Mouse (Mus musculus) heart, embryonic 14.5 days (tissue): ENCODE results near the gene Hnrnpm. TPM values are rescaled to one million over a fixed set of nuclear protein-coding genes. Genes with fewer than 3 reads are reported as not detected.
"Not testable (repeated sequence)": the region's sequence is repeated elsewhere in the genome, so short reads cannot be mapped to it uniquely, and the experiment has no call there.

ENCODE experiments used
- ATAC-seq: fragments of 200-750 bp; cut with Nextera tagmentation; 2 replicates; pipeline ENCODE4 v1.8.0; 2017; ENCODE audit warnings: low read depth, moderate TSS enrichment; ENCODE audit not compliant: insufficient number of reproducible peaks, insufficient read depth, low FRiP score
- H3K27ac ChIP-seq, 2 experiments: fragments of 200-500 bp in 1 of 2; fragments of 300-500 bp in 1 of 2; sonication (generic) in 1 of 2; replicated peaks in 1 of 2; 2 replicates each; pipeline ENCODE4 v1.5.1; 2012 to 2014; ENCODE audit warnings: low read depth in 2 of 2, low read length in 2 of 2, control low read depth in 1 of 2, mild to moderate bottlenecking in 1 of 2, mixed read lengths in 1 of 2; ENCODE audit not compliant: control insufficient read depth in 1 of 2, insufficient read depth in 1 of 2
- H3K27me3 ChIP-seq: fragments of 300-500 bp; sonication (generic); 2 replicates; pipeline ENCODE4 v1.6.1; 2014; ENCODE audit warnings: mild to moderate bottlenecking, low read length, control low read depth; ENCODE audit not compliant: control insufficient read depth, insufficient read depth
- H3K36me3 ChIP-seq: fragments of 300-500 bp; sonication (generic); 2 replicates; pipeline ENCODE4 v1.6.1; 2014; ENCODE audit warnings: mild to moderate bottlenecking, control low read depth, low read length, mixed read lengths; ENCODE audit not compliant: control insufficient read depth, insufficient read depth
- H3K4me1 ChIP-seq, 2 experiments: fragments of 200-500 bp in 1 of 2; fragments of 300-500 bp in 1 of 2; sonication (generic) in 1 of 2; 2 replicates each; pipeline ENCODE4 v1.6.1; 2012 to 2014; ENCODE audit warnings: low read length in 2 of 2, control low read depth in 1 of 2, mixed read lengths in 1 of 2; ENCODE audit not compliant: control insufficient read depth in 2 of 2, insufficient read depth in 2 of 2
- H3K4me2 ChIP-seq: fragments of 300-500 bp; sonication (generic); 2 replicates; pipeline ENCODE4 v1.6.1; 2014; ENCODE audit warnings: mild to moderate bottlenecking, low read length
- H3K4me3 ChIP-seq, 2 experiments: fragments of 200-500 bp in 1 of 2; fragments of 300-500 bp in 1 of 2; sonication (generic) in 1 of 2; 2 replicates each; pipeline ENCODE4 v1.5.1; 2012 to 2014; ENCODE audit warnings: low read length in 2 of 2, mild to moderate bottlenecking in 2 of 2, control low read depth in 1 of 2, low read depth in 1 of 2, moderate library complexity in 1 of 2; ENCODE audit not compliant: control insufficient read depth in 1 of 2, insufficient read depth in 1 of 2
- H3K9ac ChIP-seq: fragments of 300-500 bp; sonication (generic); 2 replicates; pipeline ENCODE4 v1.6.1; 2014; ENCODE audit warnings: mild to moderate bottlenecking, low read length
- H3K9me3 ChIP-seq: fragments of 300-500 bp; sonication (generic); 2 replicates; pipeline ENCODE4 v1.6.1; 2016; ENCODE audit warnings: low read length, control low read depth; ENCODE audit not compliant: control insufficient read depth
- whole genome bisulfite sequencing: fragments of 180-500 bp; shearing (Covaris S2); extraction: QIAGEN DNeasy Blood & Tissue Kit; methylation state at CpG from one replicate; pipeline ENCODE4 v1.1.7; 2014; 5-methylcytosine and 5-hydroxymethylcytosine counted together
- polyA plus RNA-seq: library from polyadenylated mRNA; unstranded; fragments of >200 nt; fragmentation: Nextera tagmentation; extraction: Ambion mirVana; gene quantifications from 2 replicates; pipeline ENCODE4 v1.2.1, GENCODE M21; 2014

Hnrnpm gene
- polyA plus RNA-seq, 1 experiment from 2014 or later: 185 TPM

GRCm38 (mm10) chr17:33613726-33614125 is 72.9 kb downstream of the Hnrnpm start:
- not testable (repeated sequence) for H3K36me3 ChIP-seq, H3K27me3 ChIP-seq, H3K9me3 ChIP-seq, H3K27ac ChIP-seq, H3K4me3 ChIP-seq, H3K4me1 ChIP-seq, ATAC-seq, H3K9ac ChIP-seq, H3K4me2 ChIP-seq
- 71% methylated on average over 5 of the region's 5 CpGs for WGBS

DNA sequence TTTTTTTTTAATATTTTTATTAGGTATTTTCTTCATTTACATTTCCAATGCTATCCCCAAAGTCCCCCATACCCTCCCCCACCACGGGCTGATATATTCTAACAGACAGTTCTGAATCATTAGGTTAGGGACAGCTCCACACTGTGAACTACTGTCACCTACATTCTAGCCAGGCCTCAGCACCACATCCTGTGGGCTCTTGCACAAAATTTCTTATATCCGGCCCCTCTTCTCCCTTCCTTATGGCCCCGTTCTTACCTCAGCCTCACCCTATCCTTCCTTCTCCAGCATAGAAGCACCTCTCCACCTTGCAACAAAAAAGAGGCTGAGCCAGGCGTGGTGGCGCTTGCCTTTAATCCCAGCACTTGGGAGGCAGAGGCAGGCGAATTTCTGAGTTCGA is 76.1 kb downstream of the Hnrnpm start:
- Histone ChIP-seq H3K4me1 (no peaks in the 10 kb centered on the region), H3K4me2 (no peak overlapping the region), H3K9me3 (no peaks in the 10 kb centered on the region), H3K9ac (no peak overlapping the region), H3K27me3 (no peaks in the 10 kb centered on the region), H3K36me3 (no peaks in the 10 kb centered on the region), H3K27ac (no peak overlapping the region), H3K4me3 (no peak overlapping the region)
- ATAC-seq: no peak
- WGBS: 82% methylated on average over 6 of the region's 7 CpGs

DNA sequence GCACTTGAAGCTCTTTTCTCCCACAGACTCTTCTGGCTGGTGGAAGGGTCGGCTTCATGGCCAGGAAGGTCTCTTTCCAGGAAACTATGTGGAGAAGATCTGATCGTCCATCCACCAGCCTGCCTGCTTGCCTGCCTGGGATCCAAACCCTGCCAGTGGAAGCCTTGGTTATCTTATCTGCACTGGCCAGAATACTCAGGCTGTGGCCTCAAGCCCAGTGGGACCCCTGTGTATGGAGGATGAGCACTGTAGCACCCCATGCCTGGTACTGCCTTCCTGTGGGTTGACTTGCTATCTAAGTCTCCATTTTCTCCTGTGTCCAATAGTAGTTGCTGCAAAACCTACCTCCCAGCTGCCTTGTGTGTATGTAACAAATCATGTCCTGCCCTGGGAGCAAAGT is 79.4 kb downstream of the Hnrnpm start:
- Histone ChIP-seq H3K4me3 (no peak overlapping the region), H3K4me1 (no peaks in the 10 kb centered on the region), H3K27me3 (no peaks in the 10 kb centered on the region), H3K4me2 (no peak overlapping the region), H3K27ac (no peak overlapping the region), H3K9ac (no peak overlapping the region), H3K36me3 (no peaks in the 10 kb centered on the region), H3K9me3 (no peaks in the 10 kb centered on the region)
- no peak for ATAC-seq
- 33% methylated on average over 2 of the region's 2 CpGs for WGBS

DNA sequence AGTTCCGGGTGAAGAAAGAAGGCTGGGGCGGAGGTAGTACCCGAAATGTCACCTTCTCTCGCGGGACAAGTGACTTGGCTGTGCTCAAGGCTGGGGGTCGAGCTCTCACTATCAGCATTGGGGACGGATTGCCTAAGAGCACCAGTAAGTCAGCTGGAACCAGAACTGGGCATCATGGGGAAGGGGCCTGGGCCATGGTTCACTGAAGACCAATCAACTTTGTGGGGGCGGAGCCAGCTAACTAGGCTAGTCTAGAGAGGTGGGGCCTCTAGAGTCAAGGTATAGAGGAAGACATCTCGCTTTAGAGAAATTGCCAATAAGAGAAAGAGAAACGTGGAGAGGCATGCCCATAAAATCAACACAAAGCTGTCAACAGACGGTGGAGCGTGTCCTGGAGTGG is 84.7 kb downstream of the Hnrnpm start:
- 82% methylated on average over 12 of the region's 12 CpGs for WGBS
- Histone ChIP-seq H3K27me3 (no peaks in the 10 kb centered on the region), H3K36me3 (no peaks in the 10 kb centered on the region), H3K4me1 (no peaks in the 10 kb centered on the region), H3K27ac (no peak overlapping the region), H3K4me2 (no peak overlapping the region), H3K4me3 (no peak overlapping the region), H3K9ac (no peak overlapping the region), H3K9me3 (peaks cover 9% of the 10 kb centered on the region)
- no peak for ATAC-seq

- no peak overlapping the region for H3K27ac ChIP-seq
- WGBS: 67% methylated on average over 3 of the region's 3 CpGs
- no peaks in the 10 kb centered on the region for H3K4me1 ChIP-seq
- no peak overlapping the region for H3K4me2 ChIP-seq
- no peak overlapping the region for H3K4me3 ChIP-seq
- no peak overlapping the region for H3K9ac ChIP-seq
- ATAC-seq: no peak
- H3K27me3 ChIP-seq: no peaks in the 10 kb centered on the region
- peaks cover 9% of the 10 kb centered on the region for H3K9me3 ChIP-seq
- H3K36me3 ChIP-seq: no peaks in the 10 kb centered on the region
Observed at GRCm38 (mm10) chr17:33600831-33601230, 85.8 kb downstream of the Hnrnpm start.

DNA sequence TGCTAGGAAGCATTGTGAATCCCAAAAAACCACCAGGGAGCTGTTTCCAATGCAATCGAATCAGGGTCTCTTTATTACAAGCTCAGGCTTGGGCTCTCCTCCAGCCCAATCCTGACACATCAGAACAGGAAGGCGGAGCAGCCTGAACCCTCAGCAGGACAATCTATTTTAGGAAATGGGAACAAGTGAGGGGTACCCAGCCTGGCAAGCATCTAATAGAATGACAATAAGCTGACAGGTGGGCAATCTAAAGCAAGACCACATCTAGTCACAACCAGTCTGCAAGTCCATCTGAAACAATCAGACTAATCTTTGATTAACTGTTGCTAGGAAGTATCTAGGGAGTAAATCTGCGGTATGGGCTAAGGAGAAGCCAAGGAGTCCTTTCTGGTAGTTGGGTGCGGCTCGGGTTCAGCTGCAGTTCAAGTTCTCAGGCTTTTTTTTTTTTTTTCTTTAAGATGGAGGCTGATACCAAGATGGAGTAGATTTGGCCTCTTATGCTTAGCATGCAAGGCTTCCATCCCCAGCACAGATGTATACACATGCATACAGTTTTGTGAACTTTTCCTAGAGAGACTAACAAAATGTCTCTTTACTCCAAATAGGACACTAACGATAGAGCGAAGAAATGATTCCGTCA is 86.7 kb downstream of the Hnrnpm start:
- Histone ChIP-seq H3K27ac (no peak overlapping the region), H3K4me1 (no peaks in the 10 kb centered on the region), H3K36me3 (no peaks in the 10 kb centered on the region), H3K4me3 (no peak overlapping the region), H3K4me2 (no peak overlapping the region), H3K27me3 (no peaks in the 10 kb centered on the region), H3K9ac (no peak overlapping the region), H3K9me3 (peaks cover 9% of the 10 kb centered on the region)
- 83% methylated on average over 8 of the region's 8 CpGs for WGBS
- ATAC-seq: no peak

DNA sequence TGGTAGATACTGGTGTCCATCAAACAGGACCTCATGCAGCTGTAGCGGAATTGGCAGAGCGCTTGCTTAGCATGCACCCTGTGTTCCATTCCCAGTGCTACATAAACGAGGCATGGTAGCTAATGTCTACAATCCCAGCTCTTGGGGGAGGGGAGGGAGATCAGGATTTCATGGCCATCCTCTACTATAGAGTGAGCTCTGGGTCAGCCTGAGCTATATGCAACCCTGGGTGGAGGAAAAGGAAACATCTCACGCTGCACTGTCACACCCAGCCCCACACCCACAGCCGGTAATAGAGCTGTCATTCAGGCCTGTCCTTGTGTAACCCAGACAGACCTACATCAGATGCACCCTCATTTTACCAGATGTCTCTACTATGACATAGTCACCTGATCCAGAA is 88.2 kb downstream of the Hnrnpm start:
- Histone ChIP-seq H3K36me3 (no peaks in the 10 kb centered on the region), H3K9ac (no peak overlapping the region), H3K9me3 (peaks cover 9% of the 10 kb centered on the region), H3K4me3 (no peak overlapping the region), H3K27me3 (no peaks in the 10 kb centered on the region), H3K27ac (no peak overlapping the region), H3K4me1 (no peaks in the 10 kb centered on the region), H3K4me2 (no peak overlapping the region)
- 87% methylated on average over 5 of the region's 5 CpGs for WGBS
- ATAC-seq: no peak

DNA sequence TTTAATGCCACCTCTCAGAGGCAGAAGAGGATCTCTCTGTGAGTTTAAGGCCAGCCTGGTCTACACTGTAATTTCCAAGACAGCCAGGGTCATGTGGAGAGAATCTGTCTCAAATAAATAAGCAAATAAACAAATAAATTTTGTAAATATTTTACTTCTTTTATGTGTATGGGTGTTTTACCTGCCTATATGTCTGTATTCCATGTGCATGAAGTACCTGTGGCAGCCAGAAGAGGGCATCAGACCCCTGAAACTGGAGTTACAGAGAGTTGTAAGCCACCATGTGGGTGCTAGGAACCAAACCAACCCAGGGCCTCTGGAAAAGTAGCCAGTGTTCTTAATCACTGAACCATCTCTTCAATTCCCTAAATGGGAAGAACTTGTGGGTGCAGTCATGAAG is 89.4 kb downstream of the Hnrnpm start:
- no peak overlapping the region for H3K4me2 ChIP-seq
- H3K27ac ChIP-seq: no peak overlapping the region
- no peaks in the 10 kb centered on the region for H3K27me3 ChIP-seq
- H3K4me3 ChIP-seq: no peak overlapping the region
- ATAC-seq: no peak
- no peaks in the 10 kb centered on the region for H3K36me3 ChIP-seq
- peaks cover 9% of the 10 kb centered on the region for H3K9me3 ChIP-seq
- H3K9ac ChIP-seq: no peak overlapping the region
- H3K4me1 ChIP-seq: no peaks in the 10 kb centered on the region
